Mouse (Mus musculus) lung, postnatal 14 days (tissue): ENCODE measurements at regions not wholly inside any gene's neighbourhood (a gene's known extent, or its start where the extent isn't known, plus 50 kb on each side); places are given as distances from the start of the nearest gene placed in this dataset.

ENCODE experiments used
- DNase-seq: peaks from one replicate; pipeline ENCODE4 v3.0.0; 2021

DNA sequence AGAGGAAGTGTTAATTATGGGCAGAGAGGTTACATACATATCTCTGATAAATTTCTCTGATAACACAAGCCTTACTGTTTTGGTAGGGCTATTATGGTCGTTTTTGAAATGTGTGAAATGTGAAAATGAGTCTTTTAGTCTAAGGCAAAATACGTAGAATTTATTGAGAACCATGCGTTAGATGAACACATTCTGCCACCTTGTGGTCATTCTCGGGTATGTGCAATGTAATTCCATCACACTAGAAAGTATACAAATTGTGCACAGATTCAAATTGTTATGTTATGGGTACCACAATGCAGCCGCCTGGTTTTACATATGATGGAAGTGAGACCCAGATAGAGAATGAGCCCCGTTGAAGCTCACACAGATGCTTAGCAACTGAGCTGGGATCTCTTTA lies 138.7 kb downstream of the Cdr1 start:
- peak; percentile 0 for DNase-seq

- no peak for DNase-seq
Measured at GRCm38 (mm10) chrX:61043147-61043546, 142.2 kb downstream of the Cdr1 start.
